Mouse (Mus musculus) mature B cell (primary cell): ENCODE data around the gene Hoxb7.

Source experiments
- in situ Hi-C: fragments of 300-500 bp; cut with MboI; formaldehyde crosslinking; loops from 2 replicates; pipeline ENCODE4 v1.14.3; 2019

Gene Hoxb7

GRCm38 (mm10) chr11:96284774-96285734 is 1.4 kb upstream of the Hoxb7 start:
- in situ Hi-C loops = loop anchor here (25.0 kb wide), 1 partner anchor 577 kb away; no protein-coding TSS in a partner anchor

DNA sequence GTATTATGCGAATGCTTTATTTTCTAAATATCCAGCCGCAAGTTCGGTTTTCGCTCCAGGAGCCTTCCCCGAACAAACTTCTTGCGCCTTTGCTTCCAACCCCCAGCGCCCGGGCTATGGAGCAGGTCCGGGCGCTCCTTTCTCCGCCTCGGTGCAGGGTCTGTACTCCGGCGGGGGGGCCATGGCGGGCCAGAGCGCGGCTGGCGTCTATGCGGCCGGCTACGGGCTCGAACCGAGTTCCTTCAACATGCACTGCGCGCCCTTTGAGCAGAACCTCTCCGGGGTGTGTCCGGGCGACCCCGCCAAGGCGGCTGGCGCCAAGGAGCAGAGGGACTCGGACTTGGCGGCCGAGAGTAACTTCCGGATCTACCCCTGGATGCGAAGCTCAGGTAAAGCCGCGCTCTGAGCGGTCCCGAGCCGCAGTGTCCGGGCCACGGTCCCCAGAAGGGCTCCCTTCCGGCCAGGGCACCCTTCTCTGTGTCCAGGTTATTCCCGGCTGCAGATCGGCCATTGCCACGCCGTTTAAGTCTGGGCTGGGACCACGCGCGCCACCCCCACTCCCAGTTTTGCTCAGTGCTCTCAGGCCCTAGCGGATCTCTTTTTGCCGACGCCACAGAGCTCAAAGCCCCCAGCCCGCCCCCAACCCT is 439 bp downstream of the Hoxb7 start:
- in situ Hi-C loops = loop anchor here (25.0 kb wide), 1 partner anchor 575 kb away; no protein-coding TSS in a partner anchor

- in situ Hi-C loops = loop anchor here (25.0 kb wide), 1 partner anchor 575 kb away; no protein-coding TSS in a partner anchor
Measured at GRCm38 (mm10) chr11:96287411-96287810, 988 bp downstream of the Hoxb7 start.

DNA sequence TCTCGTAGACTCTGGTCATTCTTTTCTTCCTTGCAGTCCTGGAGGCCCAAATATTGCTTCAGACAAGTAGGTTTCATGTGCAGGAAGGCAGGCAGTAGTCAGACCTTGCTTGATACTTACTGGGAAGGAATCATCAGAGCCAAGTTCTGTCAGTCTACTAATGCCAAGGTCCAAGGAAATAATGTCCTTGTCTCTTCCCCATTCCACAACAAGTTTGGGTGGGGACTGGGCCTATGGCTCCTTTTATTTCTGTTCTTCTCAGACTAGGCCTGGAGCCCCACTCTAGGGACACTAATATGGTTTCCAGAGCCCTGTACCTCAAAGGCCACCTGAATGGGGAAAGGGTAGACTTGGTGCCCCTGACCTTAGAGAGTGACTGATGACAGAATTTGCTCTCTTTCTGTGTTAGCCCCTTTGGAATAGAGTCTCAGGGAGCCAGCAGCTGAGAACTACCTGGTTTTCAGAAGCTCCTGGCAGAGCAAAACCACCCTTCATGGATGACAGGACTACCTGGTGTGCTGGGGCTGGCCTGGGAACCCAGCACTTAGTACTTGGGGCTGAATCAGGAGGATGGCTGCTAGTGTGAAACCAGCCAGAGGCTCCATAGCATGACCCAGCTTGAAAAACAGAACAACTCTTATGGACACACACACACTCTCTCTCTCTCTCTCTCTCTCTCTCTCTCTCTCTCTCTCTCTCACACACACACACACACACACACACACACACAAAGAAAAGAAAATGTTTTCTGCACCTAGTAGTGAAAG is 2.2 kb downstream of the Hoxb7 start:
- in situ Hi-C loops = loop anchor here (25.0 kb wide), 1 partner anchor 574 kb away; no protein-coding TSS in a partner anchor

GRCm38 (mm10) chr11:96289293-96289692 is 2.9 kb downstream of the Hoxb7 start:
- in situ Hi-C loops = loop anchor here (25.0 kb wide), 1 partner anchor 573 kb away; no protein-coding TSS in a partner anchor

DNA sequence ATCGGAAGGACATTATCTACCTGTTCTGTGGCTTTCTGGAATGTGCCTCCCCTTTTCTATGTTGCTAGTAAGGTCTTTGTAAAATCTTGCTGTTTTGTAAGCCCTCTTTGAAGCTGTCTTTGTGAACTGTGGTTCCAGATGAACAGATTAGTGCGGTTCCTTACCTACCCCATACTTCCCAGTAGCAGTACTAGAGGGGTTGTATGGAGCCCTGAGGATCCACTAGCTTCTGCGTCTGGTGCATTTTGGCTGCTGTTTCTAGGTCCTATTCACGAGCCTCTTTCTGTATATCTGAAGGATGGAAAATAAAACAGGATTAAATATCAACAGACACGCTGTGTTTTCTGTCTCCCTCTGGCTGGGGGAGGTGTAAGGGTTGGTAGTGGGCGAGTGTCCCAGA is 3.4 kb downstream of the Hoxb7 start:
- in situ Hi-C loops = loop anchor here (25.0 kb wide), 1 partner anchor 572 kb away; no protein-coding TSS in a partner anchor

DNA sequence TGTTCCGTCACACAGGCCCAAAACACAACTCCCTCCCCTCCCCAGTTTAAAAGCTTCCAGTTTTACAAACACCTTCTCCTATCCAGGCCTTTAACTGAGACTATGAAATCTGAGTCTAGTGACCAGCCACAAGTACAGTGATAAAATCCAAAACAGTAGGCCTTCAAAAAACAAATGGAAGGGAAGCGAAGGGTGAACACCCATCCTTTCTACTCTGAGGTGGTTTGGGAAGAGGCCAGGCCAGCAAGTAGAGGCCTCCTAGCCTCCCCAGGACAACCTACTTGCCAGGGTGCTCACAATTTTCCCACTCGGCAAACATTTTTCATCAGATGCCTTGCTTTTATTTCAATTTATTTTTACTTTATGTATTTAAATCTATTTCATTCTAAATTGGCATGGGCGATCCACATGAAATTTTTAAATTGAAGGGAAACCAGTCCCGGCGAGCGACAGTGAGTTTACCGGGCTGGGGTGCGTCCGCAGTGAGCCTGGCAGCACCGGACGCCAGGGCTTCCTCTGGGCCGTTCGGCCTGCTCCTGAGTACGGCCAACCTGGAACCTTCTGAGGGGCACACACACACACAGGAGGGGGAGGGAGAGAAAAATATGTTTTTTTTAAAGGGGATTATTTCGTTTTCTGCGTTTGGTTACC is 4.4 kb downstream of the Hoxb7 start:
- in situ Hi-C loops = loop anchor here (25.0 kb wide), 1 partner anchor 571 kb away; no protein-coding TSS in a partner anchor

DNA sequence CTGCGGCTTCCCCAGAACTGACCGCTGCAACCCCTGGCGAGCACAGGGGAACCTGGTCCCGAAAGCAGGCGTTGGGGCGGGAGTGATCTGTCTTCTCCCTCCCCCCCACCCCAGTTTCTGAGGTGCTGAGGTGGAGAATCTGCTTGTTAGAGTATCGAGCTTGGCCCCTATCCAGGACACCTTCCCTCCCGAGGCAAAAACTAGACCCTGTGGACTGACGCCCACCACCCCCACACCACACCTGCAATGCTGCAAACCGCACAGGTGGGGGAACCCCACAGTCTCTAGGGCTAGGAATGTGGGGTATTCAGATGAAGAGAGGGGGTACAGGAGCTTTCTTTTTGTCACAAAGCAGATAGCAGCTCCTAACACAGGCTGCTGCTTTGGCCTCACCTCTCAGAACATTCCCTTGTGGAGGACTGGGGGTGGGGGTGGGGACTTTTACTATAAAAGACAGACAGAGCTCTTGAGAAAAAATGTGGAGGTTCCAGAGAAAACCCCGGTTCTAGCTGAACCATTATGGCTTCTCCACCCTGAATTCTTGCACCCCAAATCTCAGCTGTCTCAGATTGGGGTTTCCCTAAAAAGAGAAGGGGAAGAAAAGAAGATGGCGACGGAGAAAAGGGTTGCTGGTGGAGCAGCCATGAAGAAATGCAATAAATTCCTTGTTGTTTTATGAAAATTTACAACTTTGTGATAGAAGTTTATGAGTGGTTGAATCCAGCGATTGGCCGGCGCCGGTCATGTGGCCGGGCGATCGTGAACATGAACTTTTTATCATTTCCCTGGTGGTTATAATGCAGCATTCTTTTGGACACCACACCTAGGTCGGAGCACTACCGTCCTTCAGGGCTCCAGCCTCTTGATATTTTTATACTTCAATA is 5.5 kb downstream of the Hoxb7 start, which contains the start of gene Hoxb6:
TSS of gene Hoxb6 (plus strand) at position 796 of the 884 bp plus-strand sequence.
- in situ Hi-C loops = loop anchor here (25.0 kb wide), 1 partner anchor 570 kb away; no protein-coding TSS in a partner anchor

GRCm38 (mm10) chr11:96292565-96293301 is 6.3 kb downstream of the Hoxb7 start:
- in situ Hi-C loops = loop anchor here (25.0 kb wide), 1 partner anchor 570 kb away; no protein-coding TSS in a partner anchor

DNA sequence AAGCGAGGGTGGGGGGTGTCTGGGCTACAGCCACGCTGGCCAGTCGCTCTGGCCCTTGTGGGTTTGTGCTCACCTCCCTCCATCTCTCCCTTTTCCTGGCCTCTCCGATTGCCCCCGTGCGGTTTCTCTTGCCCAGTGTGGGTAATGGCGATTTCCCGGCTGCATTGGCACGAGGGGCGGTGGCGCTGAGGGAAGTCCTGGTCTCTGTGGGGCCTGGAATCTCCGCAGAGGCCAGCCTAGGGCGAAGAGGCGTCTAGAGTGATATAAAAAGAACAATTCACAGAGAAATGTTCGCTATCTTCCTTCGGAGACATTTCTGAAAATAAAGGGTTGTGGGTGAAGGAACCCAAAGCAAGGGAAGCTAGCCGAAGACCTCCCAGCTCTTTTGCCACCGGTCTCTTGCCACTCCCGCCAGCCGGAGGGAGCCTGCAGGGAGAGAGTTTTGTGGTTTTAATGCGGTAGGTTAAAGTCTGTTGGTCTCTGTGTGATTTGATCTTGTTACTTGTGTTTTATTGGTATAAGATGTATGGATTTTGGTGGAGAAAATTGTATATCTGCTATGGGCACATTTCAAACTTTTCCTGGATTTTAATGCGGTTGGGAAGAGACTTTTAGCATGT is 7.0 kb downstream of the Hoxb7 start:
- in situ Hi-C loops = loop anchor here (25.0 kb wide), 1 partner anchor 569 kb away; no protein-coding TSS in a partner anchor

DNA sequence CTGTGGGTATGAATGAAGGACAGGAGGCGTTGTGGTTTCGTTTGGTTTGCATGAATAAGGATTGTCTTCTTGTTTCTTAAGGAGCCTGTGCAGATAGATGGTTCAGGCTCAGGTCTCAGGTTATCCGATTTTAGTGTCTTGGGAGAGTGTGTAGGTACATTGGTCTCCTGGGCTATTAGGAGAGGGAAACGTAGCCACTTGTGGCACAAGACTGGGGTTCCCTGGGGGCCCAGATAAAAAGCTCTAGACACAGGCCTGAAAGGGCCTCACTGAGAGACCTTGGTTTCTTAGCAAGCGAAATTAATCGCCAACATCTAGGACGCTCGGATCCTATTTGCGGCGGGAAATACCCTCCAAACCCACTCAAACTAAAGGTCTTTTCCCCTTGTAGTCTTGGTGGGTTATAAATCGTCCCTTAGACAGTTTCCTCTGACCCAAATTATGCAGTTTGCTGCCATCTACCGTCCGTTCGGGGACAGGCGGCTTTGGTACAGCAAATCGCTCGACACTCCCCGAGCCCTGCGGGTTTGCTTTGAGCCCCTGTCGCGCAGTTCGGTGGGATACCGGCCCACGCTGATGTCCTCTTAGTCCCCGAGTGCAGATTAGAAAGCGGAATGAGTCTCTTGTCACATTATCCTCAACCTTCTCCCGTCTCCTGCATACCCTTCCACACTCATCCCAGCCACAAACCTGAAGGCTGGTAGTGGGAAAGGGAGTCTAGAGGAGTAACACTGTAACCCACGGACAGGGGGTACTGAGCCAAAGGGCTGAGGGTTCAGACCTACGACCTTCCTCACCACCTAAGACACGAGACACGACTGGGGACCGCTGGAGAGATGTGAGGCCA is 8.0 kb downstream of the Hoxb7 start:
- in situ Hi-C loops = loop anchor here (25.0 kb wide), 1 partner anchor 568 kb away; no protein-coding TSS in a partner anchor

DNA sequence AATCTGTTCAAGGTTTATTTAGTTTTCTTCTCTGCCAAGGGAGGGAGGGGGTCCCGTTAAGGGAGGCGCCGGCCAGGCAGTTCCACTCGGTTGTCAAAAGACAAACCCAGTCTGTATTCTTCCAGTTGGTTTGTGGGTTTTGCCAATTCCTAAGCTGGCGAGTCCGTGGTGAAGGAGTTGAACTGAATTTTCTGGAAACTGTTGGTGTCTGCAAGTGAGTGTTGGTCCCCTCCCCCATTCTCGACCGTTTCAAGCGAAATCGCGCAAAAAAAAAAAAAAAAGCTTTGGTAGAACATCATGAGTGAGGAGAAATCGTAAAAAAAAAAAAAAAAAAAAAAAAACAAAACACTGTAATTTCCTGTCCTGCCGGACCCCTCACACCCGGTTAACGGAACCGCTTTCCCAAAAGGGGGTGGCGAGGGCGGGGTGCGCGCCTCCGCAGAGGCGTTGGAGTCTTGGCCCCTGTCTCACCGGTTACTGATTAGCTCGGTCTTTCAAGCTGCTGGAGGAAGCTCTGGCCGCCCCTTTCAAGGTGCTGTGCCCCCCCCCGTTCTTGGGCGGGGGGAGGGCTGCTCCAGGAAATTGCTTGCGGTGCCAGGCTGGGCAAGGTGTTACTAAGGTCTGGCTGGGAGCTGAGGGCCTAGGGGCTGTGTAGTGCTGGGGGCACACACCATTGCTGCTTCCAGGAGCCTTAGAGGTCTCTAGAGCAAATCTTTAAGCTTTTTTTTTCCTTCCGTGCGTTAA is 8.8 kb downstream of the Hoxb7 start:
- in situ Hi-C loops = loop anchor here (25.0 kb wide), 1 partner anchor 567 kb away; no protein-coding TSS in a partner anchor

GRCm38 (mm10) chr11:96296997-96297396 is 10.6 kb downstream of the Hoxb7 start:
- in situ Hi-C loops = loop anchor here (25.0 kb wide), 1 partner anchor 565 kb away; no protein-coding TSS in a partner anchor

- in situ Hi-C loops = loop anchor here (25.0 kb wide), 1 partner anchor 565 kb away; no protein-coding TSS in a partner anchor
Measured at GRCm38 (mm10) chr11:96297428-96297827, 11.0 kb downstream of the Hoxb7 start.

DNA sequence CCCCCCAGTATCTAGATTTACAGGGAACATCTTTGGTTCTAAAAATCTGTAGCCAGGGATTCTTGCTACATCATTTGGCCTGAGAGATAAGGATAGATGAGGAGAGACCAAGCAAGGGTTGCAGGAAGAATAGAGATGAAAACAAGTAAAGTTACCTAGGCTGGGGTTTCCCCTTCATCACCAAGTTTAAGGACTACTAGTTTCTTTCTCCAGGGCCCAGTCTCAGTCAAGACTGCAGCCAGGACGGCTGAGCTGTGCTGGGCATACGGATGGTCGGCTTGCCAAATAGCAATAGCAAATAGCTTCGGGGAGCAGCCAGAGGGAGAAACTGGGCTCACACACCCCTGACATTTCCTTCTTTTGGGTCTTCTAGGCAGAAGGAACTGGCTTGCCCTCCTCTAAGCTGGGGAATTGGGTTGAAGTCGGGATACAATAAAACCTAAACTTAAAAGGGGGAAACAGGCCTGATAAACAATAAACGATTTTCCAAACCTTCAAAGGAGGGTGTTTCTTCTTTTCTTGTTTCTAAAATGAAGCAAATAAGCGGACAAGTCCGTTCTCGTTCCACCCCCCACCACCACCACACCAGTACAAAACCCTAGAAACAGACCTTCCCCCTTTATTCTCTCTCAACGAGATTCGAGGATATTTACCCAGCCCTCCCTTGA is 11.7 kb downstream of the Hoxb7 start:
- in situ Hi-C loops = loop anchor here (25.0 kb wide), 1 partner anchor 564 kb away; no protein-coding TSS in a partner anchor
